Mouse (Mus musculus) MN1 (cell line): Measurements from ENCODE around the gene Agbl4.

Source experiments
- DNase-seq: peaks from one replicate; pipeline ENCODE4 v3.0.0-alpha.2; 2016; ENCODE audit warnings: low spot score

Gene Agbl4

DNA sequence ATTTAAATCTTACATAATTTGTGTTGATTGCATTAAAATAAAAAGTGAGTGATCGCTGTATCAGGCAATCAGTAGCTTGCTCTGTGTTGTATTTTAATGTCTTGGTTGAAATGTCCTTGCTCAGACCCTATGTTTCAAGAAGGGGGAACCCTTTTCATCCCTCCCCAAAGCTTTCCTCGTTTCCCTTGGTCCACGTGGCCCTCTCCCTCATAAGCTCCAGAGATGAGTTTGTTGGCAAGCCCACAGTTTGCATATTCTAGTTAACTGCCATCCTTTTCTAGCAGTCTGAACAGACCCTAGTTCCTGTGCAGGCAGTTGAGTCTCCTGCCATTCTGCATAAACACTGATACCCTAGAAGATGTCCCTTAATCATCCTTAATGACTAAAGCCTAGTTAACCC, 1050.5 kb downstream of the Agbl4 start:
- no peak for DNase-seq

DNA sequence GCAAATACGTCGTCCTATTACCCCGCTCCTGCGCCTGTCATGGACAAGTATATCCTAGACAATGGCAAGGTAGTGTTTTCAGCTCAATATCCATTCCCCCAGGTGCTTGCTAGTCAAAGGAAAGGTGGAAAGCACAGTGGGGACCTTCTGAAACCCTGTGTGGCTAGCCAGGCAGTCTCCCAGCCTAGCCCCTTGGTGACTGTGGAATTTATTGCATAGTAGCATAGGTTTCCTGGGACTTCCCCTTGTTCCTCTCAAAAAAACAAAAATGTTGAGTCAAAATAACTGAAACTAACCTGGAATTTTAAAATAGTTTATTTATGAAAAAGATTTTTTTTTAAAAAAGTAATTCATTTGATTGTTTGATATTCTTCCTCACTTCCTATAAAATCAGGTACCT, 1051.1 kb downstream of the Agbl4 start:
- no peak for DNase-seq

DNA sequence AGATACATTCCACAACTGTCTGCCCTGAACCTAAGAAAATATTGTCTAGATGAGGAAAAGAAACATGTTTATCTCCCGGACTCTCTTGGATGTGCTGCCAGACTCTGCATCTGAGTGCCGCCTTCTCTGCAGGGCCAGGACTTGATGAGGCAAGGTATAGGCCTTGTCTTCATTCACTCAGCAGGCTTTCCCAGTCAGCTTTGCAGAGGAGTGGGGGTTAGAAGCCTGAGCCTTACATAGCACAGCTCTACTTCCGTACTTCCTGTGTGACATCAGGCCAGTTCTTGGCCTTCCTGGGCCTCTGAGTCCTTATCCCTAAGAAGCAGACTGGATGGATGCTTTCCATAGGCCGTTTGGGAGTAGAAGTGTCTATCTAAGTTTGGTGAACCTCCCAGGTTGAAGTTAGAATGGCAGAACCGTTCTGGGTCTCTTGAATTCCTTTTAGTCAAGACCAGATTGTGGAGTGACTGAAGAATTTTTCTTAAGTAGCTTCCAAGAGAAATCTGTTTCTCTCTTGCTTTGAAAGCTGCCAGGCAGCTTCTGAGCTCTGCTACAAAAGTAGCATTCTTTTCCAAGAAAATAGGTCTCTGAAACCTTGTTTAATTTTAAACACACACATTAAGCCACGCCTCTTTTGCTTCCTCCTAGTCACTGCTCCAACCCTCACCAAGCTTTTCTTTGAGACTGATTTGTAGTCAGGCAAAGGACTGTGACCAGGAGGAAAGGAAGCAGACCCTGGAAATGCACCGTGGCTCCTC, 1052.2 kb downstream of the Agbl4 start:
- no peak for DNase-seq

DNA sequence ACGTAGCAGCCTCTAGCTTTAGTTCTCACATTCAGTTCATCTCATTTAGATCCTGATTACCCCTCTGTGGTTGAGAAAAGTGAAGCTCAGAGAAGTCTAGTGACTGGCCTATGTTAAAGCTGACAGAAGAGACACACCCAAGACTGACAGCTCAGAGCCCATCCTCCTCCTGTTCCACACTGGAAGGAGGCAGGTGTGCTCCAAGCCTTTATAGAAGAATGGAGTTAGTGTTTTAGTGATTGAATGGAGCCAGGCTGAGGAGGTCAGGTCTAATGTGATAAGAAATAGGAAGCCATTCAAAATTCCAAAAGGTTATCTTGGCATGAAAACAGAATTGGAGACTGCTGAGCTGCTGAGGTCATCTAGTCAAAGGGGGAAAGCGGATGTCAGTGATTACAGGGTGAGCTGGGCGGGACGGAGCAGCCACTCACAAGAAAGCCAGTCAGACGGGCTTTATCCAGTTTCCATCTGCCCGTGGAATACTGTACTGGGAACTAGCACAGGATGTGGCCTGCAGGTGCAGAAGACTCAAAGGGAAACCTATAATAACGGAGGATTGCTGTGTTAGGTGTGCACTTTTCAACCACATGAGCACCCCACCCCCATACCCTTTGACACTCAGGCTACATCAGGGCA, 1053.9 kb downstream of the Agbl4 start:
- no peak for DNase-seq

DNA sequence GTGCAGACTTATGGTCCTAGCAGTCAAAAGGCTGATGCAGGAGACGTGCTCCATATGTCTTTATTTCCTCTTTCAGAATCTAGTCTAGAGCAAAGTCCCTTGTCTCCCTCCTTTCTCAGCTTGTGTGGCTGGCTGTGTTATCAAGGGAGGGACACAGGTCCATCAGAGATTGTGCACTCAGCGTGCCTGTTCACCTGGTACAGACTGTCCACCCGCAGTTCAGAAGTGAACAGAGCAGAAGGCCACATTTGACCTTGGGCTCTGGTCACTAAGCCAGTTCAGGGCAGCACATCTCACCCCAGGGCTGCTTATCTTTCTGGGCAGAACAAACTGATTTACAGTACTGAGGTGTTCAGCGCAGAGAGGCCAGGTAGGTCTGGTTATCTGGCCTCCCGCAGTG, 1054.7 kb downstream of the Agbl4 start:
- DNase-seq, result no peak

DNA sequence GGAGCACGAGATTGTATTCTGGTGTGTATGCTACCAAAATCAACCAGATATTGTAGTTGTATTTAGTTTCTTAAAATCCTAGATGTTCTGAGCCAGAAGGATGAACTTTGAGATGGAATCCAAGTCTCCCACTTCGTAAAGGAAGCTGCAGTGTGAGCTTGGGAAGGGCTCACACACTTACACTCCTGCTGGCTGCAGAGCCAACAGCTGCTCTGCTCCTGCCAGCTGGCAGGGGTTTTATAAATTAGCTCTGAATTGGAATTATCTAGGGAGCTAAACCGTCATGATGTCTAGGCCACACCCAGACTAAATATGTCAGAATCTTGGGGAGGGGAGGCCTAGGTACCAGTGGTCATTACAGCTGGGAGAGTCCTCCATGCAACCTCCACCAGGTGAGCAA, 1055.8 kb downstream of the Agbl4 start:
- DNase-seq, result no peak

DNA sequence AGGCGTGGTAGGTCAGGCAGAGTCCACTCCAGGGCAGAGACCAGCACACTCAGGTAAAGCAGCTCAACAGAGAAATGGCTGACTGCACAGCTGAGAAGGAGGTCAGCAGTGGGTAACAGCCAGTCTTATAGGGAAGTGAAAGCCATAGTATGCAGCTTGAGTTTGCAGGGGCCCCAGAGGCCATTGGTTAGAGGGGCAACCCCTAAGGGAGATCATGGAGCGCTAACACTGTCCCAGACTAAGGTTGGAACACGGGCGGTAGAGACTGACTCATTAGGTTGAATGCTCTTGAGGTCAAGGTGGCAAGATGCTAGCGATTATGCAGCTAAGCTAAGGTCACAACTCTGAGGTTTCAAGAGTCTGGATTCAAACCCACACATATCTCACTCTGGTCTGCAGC, 1058.2 kb downstream of the Agbl4 start:
- no peak for DNase-seq

DNA sequence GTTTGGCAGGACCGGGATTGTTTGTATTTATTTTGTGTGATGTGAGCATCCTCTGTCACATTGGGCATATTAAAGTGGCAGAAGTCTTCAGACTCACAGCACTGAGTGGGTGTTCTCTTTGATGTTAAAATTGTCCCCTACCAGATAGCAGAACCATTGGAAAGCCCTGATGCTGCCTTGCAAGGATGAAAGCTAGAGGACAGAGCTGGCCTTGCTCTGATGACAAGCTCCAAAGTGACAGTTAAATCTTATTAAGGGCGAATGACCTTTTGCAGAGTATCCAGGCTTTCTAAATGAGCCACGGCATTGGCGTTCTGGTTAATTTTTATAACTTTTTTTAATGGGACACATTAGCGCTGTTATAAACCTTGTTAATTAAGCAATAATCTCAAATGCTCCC, 1060.1 kb downstream of the Agbl4 start:
- no peak for DNase-seq

DNA sequence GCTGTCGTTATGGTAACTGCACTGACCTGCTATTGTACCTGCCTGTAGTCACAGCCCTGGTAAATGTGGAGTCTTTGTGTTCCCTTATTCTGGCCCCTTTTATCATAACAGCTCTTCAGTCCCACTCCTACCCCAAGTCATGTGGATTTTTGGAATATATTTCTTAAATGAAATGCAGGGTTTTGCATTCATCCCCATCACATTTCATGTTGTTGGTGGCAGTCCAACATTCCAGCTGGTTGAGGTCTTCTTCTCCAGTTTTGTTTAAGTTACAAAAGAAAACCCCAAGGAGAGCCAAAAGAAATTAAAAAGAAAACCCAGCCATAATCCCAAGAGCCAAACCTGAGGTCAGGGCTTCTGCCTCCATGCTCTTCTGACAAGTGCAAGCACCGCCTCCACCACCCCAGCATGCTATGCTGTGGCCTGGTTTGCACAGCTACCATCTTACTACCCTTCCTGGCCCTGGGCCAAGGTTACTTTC, 1069.9 kb downstream of the Agbl4 start:
- DNase-seq, result no peak

DNA sequence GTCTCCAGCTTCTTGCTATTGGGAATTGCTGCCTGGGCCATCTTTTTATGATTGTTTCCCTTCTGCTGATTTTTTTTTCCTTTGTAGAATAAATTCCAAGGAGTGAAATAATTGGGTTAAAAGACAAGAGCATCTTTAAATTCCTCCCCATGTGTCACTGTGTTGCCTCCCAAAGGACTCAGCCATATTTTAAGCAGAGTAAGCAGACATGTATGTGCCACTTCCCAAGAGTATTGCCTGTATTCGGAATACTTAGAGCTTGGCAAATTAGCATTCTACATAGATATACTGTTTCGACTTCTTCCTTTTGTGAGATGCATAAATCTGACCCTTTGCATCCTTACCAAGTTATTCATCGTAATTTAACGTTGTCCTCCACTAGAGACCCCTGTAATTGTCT, 1070.3 kb downstream of the Agbl4 start:
- DNase-seq, result no peak

DNA sequence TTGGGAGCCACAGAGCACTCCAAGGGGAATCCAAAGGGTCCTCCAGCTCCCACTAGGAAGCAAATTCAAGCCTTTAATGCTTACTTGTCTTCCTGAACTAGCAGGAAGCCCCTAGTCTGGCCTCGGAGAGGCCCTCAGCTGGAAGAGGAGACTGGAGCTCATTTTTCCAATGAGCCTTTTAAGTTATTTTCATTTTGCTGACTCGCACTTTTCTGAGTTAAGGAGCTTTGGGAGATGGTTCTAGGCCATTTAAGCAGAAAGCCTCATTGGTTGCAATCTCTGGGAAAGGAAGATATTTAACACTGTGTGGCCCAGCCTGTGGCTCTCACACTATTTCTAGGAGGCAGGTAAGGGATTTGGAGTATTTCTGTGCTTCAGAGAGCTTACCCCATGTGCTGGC, 1072.4 kb downstream of the Agbl4 start:
- no peak for DNase-seq

DNA sequence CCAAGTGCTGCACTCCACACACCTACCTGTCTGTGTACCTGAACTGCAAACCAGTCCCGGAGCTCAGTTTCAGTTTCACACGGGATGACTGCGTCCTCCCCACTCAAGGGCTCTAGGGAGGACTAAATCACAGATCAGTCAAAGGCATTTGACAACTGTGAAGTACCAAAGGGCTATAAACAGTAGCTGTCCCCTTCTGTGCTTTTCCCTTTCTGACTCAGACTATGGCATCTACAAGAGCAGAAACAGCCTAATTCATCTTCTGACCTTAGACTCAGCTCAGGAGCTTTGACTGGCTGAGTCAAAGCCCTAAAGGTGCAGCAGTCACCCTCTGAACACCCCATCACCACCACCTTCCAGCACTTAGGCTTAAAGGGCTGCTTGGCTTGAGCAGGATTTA, 1074.3 kb downstream of the Agbl4 start:
- DNase-seq, result no peak

DNA sequence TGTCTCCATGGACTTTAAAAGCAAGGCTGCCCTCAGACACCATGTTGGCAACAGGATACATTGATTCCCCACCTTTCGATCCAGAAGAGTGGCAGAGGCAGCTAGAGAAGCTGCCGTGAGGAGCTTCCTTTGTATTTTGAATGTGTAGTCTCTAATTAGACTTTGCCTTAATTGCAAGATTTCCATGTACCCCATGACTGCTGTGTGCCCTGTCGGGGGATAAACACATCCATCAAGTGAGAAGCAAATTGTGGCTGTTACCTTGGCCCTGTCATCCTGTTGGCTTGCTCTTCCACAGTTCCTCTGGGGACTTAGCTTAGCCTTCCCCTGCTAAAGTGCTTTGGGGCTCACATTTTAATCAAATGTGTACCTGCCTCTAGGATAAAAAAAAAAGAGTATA, 1075.0 kb downstream of the Agbl4 start:
- no peak for DNase-seq

DNA sequence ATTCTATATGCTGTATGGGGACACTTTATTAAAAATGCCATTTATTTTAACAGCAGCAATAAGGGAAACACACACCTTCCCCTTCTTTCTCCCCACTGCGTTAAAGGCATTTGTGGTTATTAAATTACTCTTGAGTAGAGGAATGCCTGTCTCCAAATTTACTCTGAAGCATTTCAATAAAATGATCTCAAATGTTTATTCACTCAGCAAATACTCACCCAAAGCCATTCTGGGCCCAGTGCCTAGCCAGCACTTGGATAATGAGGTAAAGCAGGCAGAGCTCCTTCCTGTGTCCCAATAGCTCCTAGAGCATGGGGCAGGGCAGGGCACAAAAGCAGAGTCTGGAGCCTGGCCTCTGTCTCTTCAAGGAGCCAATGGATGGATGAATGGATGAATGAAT, 1075.6 kb downstream of the Agbl4 start:
- DNase-seq, result no peak

DNA sequence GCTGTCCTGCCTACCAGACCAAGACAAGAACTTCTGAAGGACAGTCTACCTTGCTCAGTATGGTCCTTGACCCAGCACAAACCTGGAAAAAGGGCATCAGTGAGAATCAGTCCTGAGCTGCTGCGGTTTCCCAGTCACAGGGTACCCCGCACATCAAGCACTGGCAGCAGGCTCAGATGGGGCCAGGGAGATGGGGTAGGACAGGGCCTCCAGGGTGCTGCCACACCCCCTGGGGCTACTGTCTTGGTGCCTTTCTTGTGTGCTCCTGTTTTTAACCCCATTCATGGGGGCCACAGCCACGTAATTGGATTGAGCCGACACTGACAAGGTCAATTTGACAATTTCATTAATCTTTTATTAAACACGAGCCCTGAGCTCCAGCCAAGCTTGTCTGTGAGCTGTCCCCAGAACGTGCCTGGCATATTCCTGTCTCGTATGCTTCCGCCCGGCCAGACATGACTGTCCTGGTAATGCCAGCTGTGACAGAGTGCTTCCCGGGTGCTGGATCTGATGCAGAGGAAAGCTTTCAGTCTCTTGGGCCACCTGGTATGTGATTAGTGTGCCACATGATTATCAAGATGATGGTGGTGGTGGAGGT, 1078.0 kb downstream of the Agbl4 start:
- DNase-seq, result peak; percentile 25

DNA sequence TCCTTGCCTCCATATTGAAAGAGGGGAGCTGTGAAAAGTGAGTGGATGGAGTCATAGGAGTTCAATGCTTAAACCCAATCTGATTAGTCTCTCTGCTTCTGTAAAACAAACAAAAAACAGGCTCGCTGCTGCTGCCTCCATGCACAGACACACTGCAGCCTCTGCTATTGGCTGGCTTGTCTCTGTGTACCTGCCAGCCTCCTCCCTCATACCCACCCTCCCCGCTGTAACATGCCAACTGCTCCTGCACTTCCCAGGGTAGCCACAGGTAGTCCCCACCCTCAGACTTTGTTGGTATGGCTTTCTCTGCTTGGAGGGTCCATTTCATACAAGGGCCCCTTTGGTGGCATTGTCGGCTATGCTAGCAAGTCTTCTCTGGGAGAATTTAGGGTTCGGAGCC, 1080.0 kb downstream of the Agbl4 start:
- no peak for DNase-seq

DNA sequence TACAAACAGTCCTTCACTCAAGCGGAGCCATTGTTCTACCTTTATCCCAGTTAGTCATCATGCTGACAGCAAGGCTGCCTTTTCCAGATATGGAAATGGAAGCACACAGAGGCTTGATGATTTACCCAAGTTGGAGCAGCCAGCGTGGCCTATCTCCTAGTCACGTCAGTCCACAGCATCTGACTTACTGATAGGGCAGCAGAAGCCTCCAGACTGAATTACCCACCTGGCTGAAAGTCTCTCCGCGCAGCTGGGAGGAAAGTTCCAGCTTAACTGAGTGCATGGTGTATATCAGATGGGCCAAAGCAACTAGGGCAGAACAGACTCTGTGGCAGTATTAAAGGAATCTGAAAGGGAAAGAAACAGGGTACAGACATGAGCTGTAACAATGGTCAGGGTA, 1086.0 kb downstream of the Agbl4 start:
- no peak for DNase-seq

DNA sequence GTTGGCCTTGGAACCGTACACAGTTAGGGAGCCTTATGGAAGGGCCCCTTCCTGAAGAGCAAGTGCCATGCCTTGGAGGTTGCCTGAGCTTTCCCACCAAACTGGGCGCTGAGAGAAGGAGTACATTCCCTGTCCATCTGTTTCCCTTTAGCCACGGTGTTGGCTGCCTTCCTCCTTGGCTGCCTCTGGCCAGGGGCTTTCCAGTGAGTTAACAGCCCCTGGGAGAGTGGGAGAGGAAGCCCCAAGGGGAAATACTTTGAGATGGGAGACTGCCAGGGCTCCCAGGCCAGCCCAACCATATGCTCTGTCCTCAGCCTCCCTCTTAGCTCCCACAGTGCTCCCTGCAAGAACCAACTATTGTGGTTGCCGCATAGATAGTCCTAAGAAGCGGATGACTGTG, 1087.7 kb downstream of the Agbl4 start:
- DNase-seq, result no peak

DNA sequence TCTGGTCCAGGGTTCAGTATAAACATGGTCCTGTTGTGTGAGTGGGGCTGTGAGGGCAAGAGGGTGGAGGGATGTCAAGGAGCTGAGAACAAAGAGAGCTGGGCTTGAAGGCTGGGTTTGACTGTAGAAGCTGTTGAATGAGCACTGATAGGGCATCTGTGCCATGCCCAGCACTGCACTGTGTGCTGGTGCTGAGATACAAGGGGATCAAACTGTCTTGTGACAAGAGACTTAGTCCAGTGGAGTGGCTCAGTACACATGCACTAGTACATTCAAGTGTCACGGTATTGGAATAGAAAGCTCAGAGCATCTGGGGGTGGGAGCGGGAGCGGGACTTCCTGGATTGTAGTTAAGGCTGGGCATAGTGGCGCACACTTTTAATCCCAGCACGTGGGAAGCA, 1088.7 kb downstream of the Agbl4 start:
- no peak for DNase-seq

DNA sequence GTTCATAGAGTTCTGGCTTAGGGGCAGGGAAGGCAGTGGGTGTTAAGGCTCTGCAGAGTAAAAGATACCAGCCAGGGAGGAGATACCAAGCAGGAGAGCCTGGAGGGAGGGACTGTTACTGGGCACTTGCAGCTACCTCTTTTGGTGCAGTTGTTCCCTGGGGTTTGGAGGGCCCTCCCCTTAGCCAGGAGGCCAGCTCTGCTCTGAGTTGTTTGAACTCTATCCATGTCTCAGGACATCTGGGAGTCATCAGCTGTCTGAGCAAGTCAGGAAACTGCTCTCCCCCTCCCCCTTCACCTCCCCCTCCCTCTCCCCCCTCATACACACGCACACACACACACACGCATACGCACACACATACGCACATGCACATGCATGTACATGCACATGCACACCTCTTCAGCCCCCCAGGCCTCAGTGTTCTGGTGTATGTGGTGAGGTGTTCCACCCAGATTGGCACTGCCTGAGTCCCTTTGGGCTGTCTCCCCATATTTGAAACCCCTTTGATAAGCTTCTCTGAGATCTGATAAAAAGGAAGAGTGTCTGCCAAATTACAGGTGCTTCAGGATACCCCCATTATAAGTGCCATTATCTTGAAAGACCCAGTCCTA, 1089.9 kb downstream of the Agbl4 start:
- DNase-seq, result peak; percentile 10

DNA sequence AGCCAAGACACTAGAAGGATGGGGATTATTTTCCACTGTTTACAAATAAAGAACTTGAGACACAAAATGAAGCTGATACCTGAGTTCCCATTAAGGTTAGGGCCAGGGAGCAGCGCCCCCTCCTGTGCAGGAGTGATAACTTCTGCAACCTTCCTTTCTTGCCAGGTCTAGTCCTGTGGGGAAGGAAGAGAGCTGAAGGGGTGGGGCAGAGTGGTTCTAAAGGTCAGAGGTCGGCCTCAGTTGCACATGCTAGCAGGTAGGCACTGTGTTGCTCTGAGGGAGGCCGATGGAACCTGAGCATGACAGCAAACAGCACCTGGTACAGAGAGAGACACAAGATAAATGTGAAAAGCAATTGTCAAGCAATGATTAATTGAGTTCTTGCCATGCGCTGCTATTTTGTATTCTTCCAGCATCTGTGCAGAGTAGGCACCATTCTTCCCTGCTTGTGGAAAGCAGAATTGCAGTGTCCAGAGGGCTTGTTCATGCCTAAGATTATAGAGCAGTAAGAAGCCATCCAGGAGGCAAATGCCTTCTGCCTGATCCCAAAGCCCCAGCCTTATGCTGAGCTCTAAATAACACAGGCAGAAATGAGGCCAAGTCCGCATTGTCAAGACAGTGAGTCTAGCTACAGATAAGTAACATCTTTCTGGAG, 1096.4 kb downstream of the Agbl4 start:
- no peak for DNase-seq

DNA sequence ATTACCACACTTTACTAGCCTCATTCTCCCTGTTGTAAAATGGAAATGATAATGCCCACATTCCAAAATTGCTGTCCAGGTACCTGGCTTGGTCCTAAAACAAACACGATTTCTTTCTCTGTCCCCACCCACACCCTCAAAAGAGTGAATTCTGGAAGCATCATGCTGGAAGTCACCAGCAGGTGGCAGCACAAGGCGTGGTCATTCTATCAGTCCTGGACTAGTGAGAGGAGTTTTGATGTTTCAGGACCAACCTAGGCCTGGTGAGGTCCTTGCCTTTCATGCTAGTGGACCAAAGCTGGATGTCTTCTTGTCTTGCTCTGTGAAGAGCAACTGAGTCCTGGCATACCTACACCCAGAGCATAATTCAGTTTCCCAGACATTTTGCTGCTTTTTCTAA, 1098.5 kb downstream of the Agbl4 start:
- peak; percentile 32 for DNase-seq

DNA sequence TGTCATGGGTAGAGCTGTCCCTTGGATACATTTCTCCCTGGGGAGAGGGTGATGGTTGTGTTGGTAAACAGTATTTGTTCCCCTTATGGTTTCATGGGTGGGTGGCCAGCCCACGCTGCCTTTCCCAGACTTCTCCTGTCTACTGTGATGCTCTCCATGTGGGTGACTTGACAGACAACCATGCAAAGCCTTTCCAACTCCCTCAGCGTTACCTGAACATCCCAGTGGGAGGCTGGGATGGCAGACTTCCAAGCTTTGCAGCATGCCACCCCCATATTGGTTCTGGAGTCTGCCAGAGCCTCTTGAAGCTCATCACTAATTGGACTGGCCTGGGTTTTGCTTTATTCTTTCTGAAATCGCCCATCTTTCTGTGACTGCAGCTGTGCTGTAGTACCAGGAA, 1101.3 kb downstream of the Agbl4 start:
- DNase-seq, result peak; percentile 44
